Mouse (Mus musculus): ENCODE results near the gene Gm26602.
A peak's percentile ranks its signal among the peaks of the same experiment; 100 is the strongest.

Gm26602 gene

GRCm38 (mm10) chr10:79916808-79917531 lies 6.3 kb downstream of the Gm26602 start, which contains the start of gene Kiss1r:
Gene Kiss1r (plus strand): TSS chr10:79916971.
- peak; percentile 90 for DNase-seq (ENCODE audit: extremely low spot score, low spot score)

DNA sequence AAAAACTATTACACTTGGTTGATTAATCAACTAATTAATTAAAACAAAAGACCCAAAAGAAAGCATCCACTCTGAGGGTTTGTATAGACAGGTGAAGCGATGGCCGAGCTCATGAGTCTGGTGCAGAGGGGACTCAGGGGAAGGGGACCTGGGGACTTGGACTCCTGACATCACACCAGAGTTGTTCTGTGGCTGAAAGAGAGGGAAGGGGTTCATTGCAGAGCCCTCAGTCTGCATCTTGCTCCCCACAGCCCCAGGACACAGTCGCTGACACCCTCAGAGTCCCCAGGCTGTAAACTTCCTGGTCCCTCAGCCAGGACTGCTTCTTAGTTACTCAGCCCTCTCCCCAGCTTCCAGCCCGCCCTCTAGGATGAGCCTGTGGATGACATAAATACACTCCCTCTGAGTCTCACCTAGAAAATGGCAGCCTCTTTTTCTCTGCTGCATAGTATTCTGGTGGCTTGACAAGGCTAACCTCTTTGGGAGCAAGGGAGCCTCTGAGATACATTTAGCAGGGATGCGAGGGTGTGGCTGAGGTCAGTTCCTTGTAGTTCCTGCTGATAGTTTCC lies 7.0 kb downstream of the Gm26602 start:
- no peak for DNase-seq (ENCODE audit: extremely low spot score, low spot score)

GRCm38 (mm10) chr10:79918231-79919078 lies 7.8 kb downstream of the Gm26602 start:
- no peak for DNase-seq (ENCODE audit: extremely low spot score, low spot score)

GRCm38 (mm10) chr10:79919251-79919849 lies 8.7 kb downstream of the Gm26602 start:
- DNase-seq (ENCODE audit: extremely low spot score, low spot score): no peak

GRCm38 (mm10) chr10:79920056-79920890 lies 9.6 kb downstream of the Gm26602 start:
- no peak for DNase-seq (ENCODE audit: extremely low spot score, low spot score)

GRCm38 (mm10) chr10:79920958-79921535 lies 10.4 kb downstream of the Gm26602 start, which contains the start of gene R3hdm4:
Gene R3hdm4 (minus strand): TSS chr10:79921208.
- DNase-seq (ENCODE audit: extremely low spot score, low spot score): no peak

DNA sequence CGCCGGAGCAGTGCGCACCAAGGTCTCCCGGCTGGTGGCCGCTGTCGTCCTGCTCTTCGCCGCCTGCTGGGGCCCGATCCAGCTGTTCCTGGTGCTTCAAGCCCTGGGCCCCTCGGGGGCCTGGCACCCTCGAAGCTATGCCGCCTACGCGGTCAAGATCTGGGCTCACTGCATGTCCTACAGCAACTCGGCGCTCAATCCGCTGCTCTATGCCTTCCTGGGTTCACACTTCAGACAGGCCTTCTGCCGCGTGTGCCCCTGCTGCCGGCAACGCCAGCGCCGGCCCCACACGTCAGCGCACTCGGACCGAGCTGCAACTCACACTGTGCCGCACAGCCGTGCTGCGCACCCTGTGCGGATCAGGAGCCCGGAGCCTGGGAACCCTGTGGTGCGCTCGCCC lies 10.9 kb downstream of the Gm26602 start:
- no peak for DNase-seq (ENCODE audit: extremely low spot score, low spot score)

- peak; percentile 94 for DNase-seq (ENCODE audit: extremely low spot score, low spot score)
These were observed 14.5 kb downstream of the Gm26602 start for GRCm38 (mm10) chr10:79924998-79925784.

DNA sequence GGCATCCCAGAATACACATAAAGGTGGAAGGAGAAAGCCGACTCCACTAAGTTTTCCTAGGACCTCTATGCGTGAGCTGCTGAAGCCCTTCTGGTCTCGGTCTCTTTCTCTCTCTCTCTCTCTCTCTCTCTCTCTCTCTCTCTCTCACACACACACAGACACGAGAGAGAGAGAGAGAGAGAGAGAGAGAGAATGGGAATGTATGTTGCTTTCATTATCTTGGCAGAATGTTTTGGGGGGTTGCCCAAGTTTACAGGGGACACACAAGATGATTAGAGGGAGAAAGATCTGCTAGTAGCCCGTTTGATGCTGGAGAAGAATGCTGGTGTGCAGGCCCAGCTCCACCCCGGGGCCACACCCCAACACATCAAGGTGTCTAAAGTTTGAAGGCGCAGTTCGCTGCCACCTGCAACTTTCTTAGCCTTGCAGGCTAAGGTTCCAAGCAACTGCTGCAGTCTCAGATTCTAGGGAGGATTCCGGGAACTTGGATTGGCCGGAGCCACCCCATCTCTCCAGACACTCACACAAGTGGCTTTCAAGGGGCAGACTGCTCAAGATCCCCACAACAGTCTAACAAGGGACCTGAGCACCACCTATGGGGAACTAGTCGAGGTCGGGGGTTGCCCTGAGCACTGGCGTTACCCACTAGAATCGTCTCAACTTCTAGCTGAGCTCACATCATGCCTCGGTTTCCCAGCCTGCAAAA lies 15.3 kb downstream of the Gm26602 start:
- no peak for DNase-seq (ENCODE audit: extremely low spot score, low spot score)

- DNase-seq (ENCODE audit: extremely low spot score, low spot score): peak; percentile 94
These were observed 16.1 kb downstream of the Gm26602 start, which contains the start of gene Arid3a for GRCm38 (mm10) chr10:79926491-79927323. Gene Arid3a (plus strand): TSS chr10:79927043.

- DNase-seq (ENCODE audit: extremely low spot score, low spot score): peak; percentile 90
These were observed 16.8 kb downstream of the Gm26602 start for GRCm38 (mm10) chr10:79927324-79928029.

GRCm38 (mm10) chr10:79928030-79928694 lies 17.5 kb downstream of the Gm26602 start:
- DNase-seq (ENCODE audit: extremely low spot score, low spot score): peak; percentile 72

GRCm38 (mm10) chr10:79928907-79929701 lies 18.4 kb downstream of the Gm26602 start:
- DNase-seq (ENCODE audit: extremely low spot score, low spot score): no peak

- no peak for DNase-seq (ENCODE audit: extremely low spot score, low spot score)
These were observed 19.5 kb downstream of the Gm26602 start for GRCm38 (mm10) chr10:79929967-79930825.

DNA sequence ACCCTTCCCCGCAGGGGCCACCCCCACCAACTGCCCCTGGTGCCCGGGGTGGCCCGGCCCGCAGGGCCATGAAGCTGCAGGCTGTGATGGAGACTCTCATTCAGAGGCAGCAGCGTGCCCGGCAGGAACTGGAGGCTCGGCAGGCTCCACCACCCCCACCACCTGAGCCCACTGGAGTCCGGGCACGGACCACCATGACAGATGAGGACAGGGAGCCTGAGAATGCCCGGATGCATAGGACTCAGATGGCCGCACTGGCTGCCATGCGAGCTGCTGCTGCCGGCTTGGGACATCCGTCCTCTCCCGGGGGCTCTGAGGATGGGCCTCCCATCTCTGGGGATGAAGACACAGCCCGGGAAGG lies 20.1 kb downstream of the Gm26602 start:
- DNase-seq (ENCODE audit: extremely low spot score, low spot score): no peak

Data from neural tube, embryonic 10.5 days (tissue).